ENCODE assay signal across 20 mouse cellular contexts in genomic region chr14:61069555-61069954, GRCm38 (mm10).
"Had no signal": no experiment of that assay in that cellular context is flagged by ENCODE, and none has a peak within 500 bp of the region (broad histone marks: within the 10 kb centered on the region; RNA-seq: fewer than 3 reads in every experiment).

No protein-coding gene starts in this region.

- ATAC-seq: midbrain, embryonic 16.5 days had no signal

- H3K27ac ChIP-seq: limb, embryonic 15.5 days; liver, embryonic 13.5 days; midbrain, embryonic 10.5 days; midbrain, embryonic 12.5 days; neural tube, embryonic 13.5 days; neural tube, embryonic 15.5 days had no signal

- H3K4me1 ChIP-seq: liver, embryonic 13.5 days; midbrain, embryonic 12.5 days; neural tube, embryonic 13.5 days; neural tube, embryonic 15.5 days had no signal

- H3K27me3 ChIP-seq: limb, embryonic 15.5 days; liver, embryonic 13.5 days; neural tube, embryonic 13.5 days; neural tube, embryonic 15.5 days had no signal

- H3K36me3 ChIP-seq: limb, embryonic 15.5 days; liver, embryonic 13.5 days; midbrain, embryonic 10.5 days; midbrain, embryonic 12.5 days; neural tube, embryonic 13.5 days; neural tube, embryonic 15.5 days had no signal

- DNase-seq: liver, embryonic 13.5 days; lung, adult 2 months; lung, postnatal 10 days; lung, postnatal 4 days; midbrain, embryonic 14.5 days; retina, postnatal 1 day; right cerebral cortex, adult 18-20 months; right cerebral cortex, postnatal 25 days; right cerebral cortex, postnatal 4 days; spleen, adult 18-20 months; thymus, adult 18-20 months; thymus, postnatal 14 days; thymus, postnatal 36 days had no signal

- H3K9ac ChIP-seq: limb, embryonic 15.5 days; liver, embryonic 13.5 days; midbrain, embryonic 12.5 days; neural tube, embryonic 13.5 days; neural tube, embryonic 15.5 days had no signal

- H3K9me3 ChIP-seq: limb, embryonic 15.5 days; liver, embryonic 13.5 days; midbrain, embryonic 10.5 days; midbrain, embryonic 12.5 days; neural tube, embryonic 13.5 days; neural tube, embryonic 15.5 days had no signal

- H3K4me2 ChIP-seq: limb, embryonic 15.5 days; liver, embryonic 13.5 days; midbrain, embryonic 12.5 days; neural tube, embryonic 13.5 days; neural tube, embryonic 15.5 days had no signal

- H3K4me3 ChIP-seq: limb, embryonic 15.5 days; liver, embryonic 13.5 days; midbrain, embryonic 10.5 days; midbrain, embryonic 12.5 days; myocyte; neural tube, embryonic 13.5 days; neural tube, embryonic 15.5 days had no signal
